Mouse (Mus musculus): Measurements from ENCODE around the gene Washc4.

Washc4 gene

GRCm38 (mm10) chr10:83641641-83642040 is 98.1 kb downstream of the Washc4 start:
- peak; percentile 52 for DNase-seq

- no peak for DNase-seq
These were observed 100.6 kb downstream of the Washc4 start for GRCm38 (mm10) chr10:83644167-83644566.

DNA sequence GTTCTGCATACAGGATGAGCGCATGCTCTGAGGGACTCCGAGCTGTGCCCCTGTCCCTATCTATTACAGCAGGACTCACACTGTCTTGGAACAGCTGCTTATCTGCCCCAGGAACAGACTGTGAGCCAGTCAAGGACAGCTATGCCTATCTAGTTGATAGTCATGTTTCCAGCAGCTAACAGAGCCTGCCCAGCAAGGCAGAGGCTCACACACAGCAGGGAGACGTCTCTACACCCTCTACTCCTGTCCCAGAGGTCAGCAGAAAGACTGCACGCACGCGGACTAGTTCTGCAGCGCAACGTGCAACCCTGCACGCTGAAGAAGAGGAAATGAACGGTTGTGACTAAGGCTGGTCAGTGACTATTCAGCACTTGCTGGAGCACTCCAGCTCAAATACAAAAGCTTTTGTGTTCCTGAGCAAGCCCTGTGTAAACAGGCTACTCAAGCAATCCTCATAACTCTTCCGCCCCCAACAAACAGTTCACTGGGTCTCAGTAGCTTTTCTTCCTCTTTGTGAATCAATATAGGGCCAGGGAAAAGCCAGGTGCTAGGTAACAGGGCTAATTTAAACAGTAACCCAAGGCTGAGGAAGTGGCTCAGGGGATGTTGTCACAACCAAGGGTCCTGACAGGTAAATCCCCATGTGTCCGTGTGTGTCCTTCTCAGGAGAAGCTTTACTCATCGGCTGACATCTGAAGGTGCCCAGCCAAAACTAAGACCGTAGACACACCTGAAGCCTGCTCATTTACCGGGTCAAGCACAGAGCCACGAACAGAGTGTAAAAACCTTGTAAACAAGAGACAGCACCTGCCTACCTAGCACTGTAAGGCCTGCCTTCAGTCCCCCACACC is 101.5 kb downstream of the Washc4 start:
- peak; percentile 60 for DNase-seq

- DNase-seq: no peak
These were observed 102.1 kb downstream of the Washc4 start for GRCm38 (mm10) chr10:83645716-83645990.
